ENCODE assay signal across 9 mouse cellular contexts in genomic region chr15:32012044-32012443, GRCm38 (mm10).
A peak's percentile ranks its signal among the peaks of the same experiment; 100 is the strongest.
DNase-seq lines count a peak whose midpoint lies in the region; ATAC-seq and TF ChIP-seq lines count a peak whose summit lies in the region.
"Had no signal": no experiment of that assay in that cellular context is flagged by ENCODE, and none has a peak within 500 bp of the region (broad histone marks: within the 10 kb centered on the region; RNA-seq: fewer than 3 reads in every experiment).

No protein-coding gene starts in this region.

- dilution Hi-C loops in CH12.LX (cut with MboI; ENCODE audit: extremely low pct_ligation_motif_present, extremely low pct_unique_long_range_greater_than_20kb, low sequenced_read_pairs): no loop called here

- TF ChIP-seq POLR2A in CH12.LX (IDR thresholded peaks at IDR 0.05; ENCODE audit: low read depth, low read length): no peak
- TF ChIP-seq POLR2A in lung, adult 2 months (IDR thresholded peaks at IDR 0.05; ENCODE audit: borderline replicate concordance, extremely low read depth, low read depth, low read length): no peak

- no peaks in the 10 kb centered on the region for H3K9me3 ChIP-seq in CH12.LX (replicated peaks; ENCODE audit: low read length)
- no peaks in the 10 kb centered on the region for H3K9me3 ChIP-seq in embryonic facial prominence, embryonic 10.5 days
- no peaks in the 10 kb centered on the region for H3K9me3 ChIP-seq in hindbrain, embryonic 10.5 days
- H3K9me3 ChIP-seq: embryonic facial prominence, embryonic 13.5 days had no signal

- no peak overlapping the region for H3K27ac ChIP-seq in CH12.LX (ENCODE audit: insufficient read depth, low read depth)
- H3K27ac ChIP-seq in embryonic facial prominence, embryonic 10.5 days (replicated peaks): no peak overlapping the region
- no peak overlapping the region for H3K27ac ChIP-seq in hindbrain, embryonic 10.5 days
- H3K27ac ChIP-seq: embryonic facial prominence, embryonic 13.5 days had no signal

- H3K4me3 ChIP-seq in CH12.LX (replicated peaks in 1 of 3; ENCODE audit: low read depth in 2 of 3, low read length in 2 of 3, poor library complexity in 1 of 3): no peak overlapping the region
- H3K4me3 ChIP-seq in embryonic facial prominence, embryonic 10.5 days: no peak overlapping the region
- H3K4me3 ChIP-seq in lung, adult 2 months (replicated peaks; ENCODE audit: extremely low read depth, low read depth, low read length): no peak overlapping the region
- no peak overlapping the region for H3K4me3 ChIP-seq in hindbrain, embryonic 10.5 days
- H3K4me3 ChIP-seq: embryonic facial prominence, embryonic 13.5 days had no signal

- peak; percentile 89 for TF ChIP-seq RAD21 in CH12.LX (IDR thresholded peaks at IDR 0.05; ENCODE audit: low read depth, low read length)

- H3K79me2 ChIP-seq in CH12.LX (replicated peaks; ENCODE audit: control insufficient read depth, extremely low read depth, insufficient read depth, poor library complexity, severe bottlenecking): no peaks in the 10 kb centered on the region

- in situ Hi-C loops in CH12.LX (cut with MboI; ENCODE audit: low pct_ligation_motif_present, low pct_unique_long_range_greater_than_20kb, low sequenced_read_pairs): loop anchor here (25.0 kb wide), 3 partner anchors 225 to 550 kb away; partner anchors contain the start of gene Sema5a

- WGBS in embryonic facial prominence, embryonic 10.5 days: 58% methylated on average over 2 of the region's 2 CpGs
- WGBS in lung, adult 2 months: 18% methylated on average over 2 of the region's 2 CpGs
- 60% methylated on average over 2 of the region's 2 CpGs for WGBS in hindbrain, embryonic 10.5 days

- H3K36me3 ChIP-seq in CH12.LX (replicated peaks in 1 of 2; ENCODE audit: control insufficient read depth in 1 of 2, insufficient read depth in 1 of 2, low read length in 1 of 2): no peaks in the 10 kb centered on the region
- H3K36me3 ChIP-seq in embryonic facial prominence, embryonic 10.5 days (replicated peaks): no peaks in the 10 kb centered on the region
- no peaks in the 10 kb centered on the region for H3K36me3 ChIP-seq in hindbrain, embryonic 10.5 days
- H3K36me3 ChIP-seq: embryonic facial prominence, embryonic 13.5 days had no signal

- H3K27me3 ChIP-seq in CH12.LX (replicated peaks): no peaks in the 10 kb centered on the region
- no peaks in the 10 kb centered on the region for H3K27me3 ChIP-seq in embryonic facial prominence, embryonic 10.5 days (replicated peaks; ENCODE audit: low read depth, poor library complexity, severe bottlenecking)
- no peaks in the 10 kb centered on the region for H3K27me3 ChIP-seq in hindbrain, embryonic 10.5 days (ENCODE audit: insufficient read depth, poor library complexity, severe bottlenecking)
- H3K27me3 ChIP-seq: embryonic facial prominence, embryonic 13.5 days had no signal

- no peak for TF ChIP-seq EP300 in CH12.LX (IDR thresholded peaks at IDR 0.05; ENCODE audit: low read length)

- peak; percentile 39 for DNase-seq in layer of hippocampus, adult 11-12 months (ENCODE audit: low spot score)
- DNase-seq in layer of hippocampus, adult 9-11 months: no peak
- DNase-seq in CH12.LX (ENCODE audit: extremely low read depth) (peak; percentile 80), R1 (ENCODE audit: low read depth, low spot score) (peak; percentile 40)
- DNase-seq in embryonic facial prominence, embryonic 10.5 days (ENCODE audit: low spot score): peak; percentile 29
- peak; percentile 8 for DNase-seq in lung, adult 2 months
- DNase-seq in hindbrain, embryonic 10.5 days (ENCODE audit: low spot score): no peak

- peaks cover 0 to 6% of the 10 kb centered on the region in 2 experiments; a peak in 2 of 4 replicates for H3K4me1 ChIP-seq in CH12.LX (ENCODE audit: control insufficient read depth in 1 of 2, insufficient read depth in 2 of 2)
- peaks cover 10% of the 10 kb centered on the region for H3K4me1 ChIP-seq in embryonic facial prominence, embryonic 10.5 days
- H3K4me1 ChIP-seq in lung, adult 2 months (ENCODE audit: control insufficient read depth, insufficient read depth, low read length): no peaks in the 10 kb centered on the region
- H3K4me1 ChIP-seq in hindbrain, embryonic 10.5 days (replicated peaks): peaks cover 7% of the 10 kb centered on the region; the same call in 1 of the 2 replicates

- no peak overlapping the region for H3K4me2 ChIP-seq in CH12.LX (ENCODE audit: insufficient read depth, low read depth, poor library complexity, severe bottlenecking)
- H3K4me2 ChIP-seq: embryonic facial prominence, embryonic 13.5 days had no signal

- H3K9ac ChIP-seq in CH12.LX (ENCODE audit: insufficient read depth, low read depth): no peak overlapping the region
- H3K9ac ChIP-seq: embryonic facial prominence, embryonic 13.5 days had no signal

- TF ChIP-seq CTCF in CH12.LX (conservative IDR thresholded peaks at IDR 0.05 in 1 of 2, IDR thresholded peaks at IDR 0.05 in 1 of 2; ENCODE audit: low read depth in 2 of 2, low read length in 2 of 2): peak; percentile 71 to 87; a peak in 3 of 4 replicates
- peak; percentile 25; the same call in 1 of the 2 replicates for TF ChIP-seq CTCF in lung, adult 2 months (IDR thresholded peaks at IDR 0.05; ENCODE audit: insufficient read depth, low read length)

- no peak for ATAC-seq in megakaryocyte-erythroid progenitor cell, adult 5-6 weeks (replicated peaks; ENCODE audit: low FRiP score, low TSS enrichment, poor library complexity, severe bottlenecking)

TF ChIP-seq in CH12.LX, 34 proteins besides CTCF, POLR2A, EP300 and RAD21:
- TF ChIP-seq SMC3 (IDR thresholded peaks at IDR 0.05; ENCODE audit: low read depth, low read length) (peak; percentile 85), RCOR1 (conservative IDR thresholded peaks at IDR 0.05; ENCODE audit: low read depth, low read length) (no peak)

Comparison
In these comparisons a context has a peak if more than half of its experiments do, and no peak if none do; other contexts are left out.
1. DNase-seq: peak in layer of hippocampus, adult 11-12 months (single experiment), CH12.LX (single experiment), R1 (single experiment), embryonic facial prominence, embryonic 10.5 days (single experiment) and lung, adult 2 months (single experiment); none in layer of hippocampus, adult 9-11 months (single experiment) and hindbrain, embryonic 10.5 days (single experiment).